8 mouse cellular contexts compared by ENCODE assay signal in genomic region chr7:45783511-45784091, GRCm38 (mm10). TPM values are rescaled to one million over a fixed set of nuclear protein-coding genes. Genes with fewer than 3 reads are reported as not detected.
A peak's percentile ranks its signal among the peaks of the same experiment; 100 is the strongest.
DNase-seq lines count a peak whose midpoint lies in the region; ATAC-seq and TF ChIP-seq lines count a peak whose summit lies in the region.

Lmtk3 (plus strand) TSS chr7:45783738.

- ATAC-seq in heart, embryonic 16.5 days (replicated peaks; ENCODE audit: extremely low read depth, insufficient read depth, low FRiP score) = peak; percentile 70
- peak; percentile 57 for ATAC-seq in neural tube, embryonic 15.5 days (ENCODE audit: low FRiP score)

- peak within 1 kb of the TSS; percentile 44 for H3ac ChIP-seq in C2C12 (ENCODE audit: control insufficient read depth, insufficient read length, low read depth)

- no peak for TF ChIP-seq POLR2A in lung, adult 2 months (IDR thresholded peaks at IDR 0.05; ENCODE audit: borderline replicate concordance, extremely low read depth, low read depth, low read length)

- DNase-seq in WW6 (ENCODE audit: low read depth, low spot score) = peak; percentile 52
- DNase-seq in embryo, embryonic 10 days (ENCODE audit: low spot score) = peak; percentile 78
- peak; percentile 77 to 80 for DNase-seq in layer of hippocampus, adult 8-10 months (ENCODE audit: low spot score in 2 of 2)
- peak; percentile 63 for DNase-seq in lung, adult 2 months
- DNase-seq in c-Kit-positive CD71-positive TER-119-positive erythroid progenitor cells, embryonic 14.5 days (ENCODE audit: low spot score) = no peak

- H3K79me2 ChIP-seq in C2C12 (ENCODE audit: control insufficient read depth, insufficient read depth) = no peaks in the 10 kb centered on the region

- H3K27ac ChIP-seq in heart, embryonic 16.5 days (ENCODE audit: low read length) = no peak within 1 kb of the TSS
- peak within 1 kb of the TSS; percentile 99 for H3K27ac ChIP-seq in neural tube, embryonic 15.5 days (replicated peaks)

- H3K4me3 ChIP-seq in C2C12 (ENCODE audit: insufficient read depth, poor library complexity, severe bottlenecking) = no peak within 1 kb of the TSS
- peak within 1 kb of the TSS; percentile 56 for H3K4me3 ChIP-seq in heart, embryonic 16.5 days (ENCODE audit: low read length)
- peak within 1 kb of the TSS; percentile 74 for H3K4me3 ChIP-seq in lung, adult 2 months (replicated peaks; ENCODE audit: extremely low read depth, low read depth, low read length)
- peak within 1 kb of the TSS; percentile 72 for H3K4me3 ChIP-seq in neural tube, embryonic 15.5 days (replicated peaks)

- TF ChIP-seq CTCF in C2C12 (IDR thresholded peaks at IDR 0.05; ENCODE audit: control insufficient read depth, insufficient read depth, insufficient read length) = no peak
- no peak for TF ChIP-seq CTCF in lung, adult 2 months (IDR thresholded peaks at IDR 0.05; ENCODE audit: insufficient read depth, low read length)

- H3K4me1 ChIP-seq in heart, embryonic 16.5 days (ENCODE audit: control insufficient read depth, insufficient read depth, low read length) = peaks cover 8% of the 10 kb centered on the region
- no peaks in the 10 kb centered on the region for H3K4me1 ChIP-seq in lung, adult 2 months (ENCODE audit: control insufficient read depth, insufficient read depth, low read length)
- H3K4me1 ChIP-seq in neural tube, embryonic 15.5 days = peaks cover 42% of the 10 kb centered on the region

- peak within 1 kb of the TSS; percentile 75 for H3K9ac ChIP-seq in heart, embryonic 16.5 days (ENCODE audit: low read length)
- H3K9ac ChIP-seq in neural tube, embryonic 15.5 days (replicated peaks) = peak within 1 kb of the TSS; percentile 92

- H3K36me3 ChIP-seq in C2C12 (ENCODE audit: control insufficient read depth, insufficient read depth) = no peaks in the 10 kb centered on the region
- no peaks in the 10 kb centered on the region for H3K36me3 ChIP-seq in heart, embryonic 16.5 days (ENCODE audit: control insufficient read depth, insufficient read depth)
- H3K36me3 ChIP-seq in neural tube, embryonic 15.5 days = peaks cover 15% of the 10 kb centered on the region

- peaks cover 45% of the 10 kb centered on the region for H3K27me3 ChIP-seq in C2C12 (ENCODE audit: control insufficient read depth, insufficient read depth, insufficient read length)
- H3K27me3 ChIP-seq in heart, embryonic 16.5 days (ENCODE audit: control insufficient read depth, insufficient read depth, low read length) = peaks cover 41% of the 10 kb centered on the region
- 0 out of 2 replicates have a peak, but pooled peaks cover 3% of the 10 kb centered on the region for H3K27me3 ChIP-seq in neural tube, embryonic 15.5 days (replicated peaks)

- 1% methylated on average over 38 of the region's 38 CpGs for WGBS in heart, embryonic 16.5 days
- WGBS in lung, adult 2 months = under 1% methylated on average over 38 of the region's 38 CpGs
- whole genome bisulfite sequencing in neural tube, embryonic 15.5 days = under 1% methylated on average over 38 of the region's 38 CpGs

- no peaks in the 10 kb centered on the region for H3K9me3 ChIP-seq in heart, embryonic 16.5 days (replicated peaks; ENCODE audit: control insufficient read depth, low read length)
- no peaks in the 10 kb centered on the region for H3K9me3 ChIP-seq in neural tube, embryonic 15.5 days (replicated peaks)

- H3K79me3 ChIP-seq in C2C12 (ENCODE audit: low read depth) = no peaks in the 10 kb centered on the region

- H3K4me2 ChIP-seq in heart, embryonic 16.5 days (ENCODE audit: low read depth, low read length) = peak within 1 kb of the TSS; percentile 92
- peak within 1 kb of the TSS; percentile 90 for H3K4me2 ChIP-seq in neural tube, embryonic 15.5 days

TF ChIP-seq in C2C12, 6 proteins besides CTCF, POLR2A, EP300 and RAD21:
- TF ChIP-seq CEBPB (IDR thresholded peaks at IDR 0.05; ENCODE audit: low read depth) = no peak
- TF ChIP-seq MAX (IDR thresholded peaks at IDR 0.05) = no peak
- TF ChIP-seq MYOD1 (IDR thresholded peaks at IDR 0.05; ENCODE audit: control insufficient read depth, insufficient read length, low read depth) = no peak
- no peak for TF ChIP-seq FOSL1 (IDR thresholded peaks at IDR 0.05; ENCODE audit: insufficient read depth, low read length, poor library complexity, severe bottlenecking)
- TF ChIP-seq USF1 (IDR thresholded peaks at IDR 0.05; ENCODE audit: low read depth) = no peak
- no peak for TF ChIP-seq MYOG (IDR thresholded peaks at IDR 0.05; ENCODE audit: control insufficient read depth, extremely low read depth, insufficient read length)

RNA-seq across cellular contexts. Expression of gene Lmtk3, which starts in this region (rescaled TPM):
- polyA plus RNA-seq in C2C12 (2012; fragmentation: generic; extraction: Trizol) = 0.27 TPM
- 0.53 and 0.57 TPM in 2 replicates for polyA plus RNA-seq in heart, embryonic 16.5 days (2015; fragmentation: Nextera tagmentation; extraction: Ambion mirVana)
- 100 to 1,000 TPM; 251 to 313 (median 283) TPM for total RNA-seq in layer of hippocampus, adult 8-10 months (2022)
- 0.70 and 1.5 TPM in 2 replicates for polyA plus RNA-seq in lung, adult 2 months (2012; rRNA removed)
- polyA plus RNA-seq in neural tube, embryonic 15.5 days (2015; fragmentation: Nextera tagmentation; extraction: Ambion mirVana) = 19.3 and 26.0 TPM in 2 replicates

Comparison
In these comparisons a context has a peak if more than half of its experiments do, and no peak if none do; other contexts are left out.
1. Peak in ATAC-seq, H3K4me3 ChIP-seq, H3K9ac ChIP-seq and H3K4me2 ChIP-seq in heart, embryonic 16.5 days; RNA of the gene not detected or under 1 TPM.